13 mouse cellular contexts compared by ENCODE assay signal in the genomic region with DNA sequence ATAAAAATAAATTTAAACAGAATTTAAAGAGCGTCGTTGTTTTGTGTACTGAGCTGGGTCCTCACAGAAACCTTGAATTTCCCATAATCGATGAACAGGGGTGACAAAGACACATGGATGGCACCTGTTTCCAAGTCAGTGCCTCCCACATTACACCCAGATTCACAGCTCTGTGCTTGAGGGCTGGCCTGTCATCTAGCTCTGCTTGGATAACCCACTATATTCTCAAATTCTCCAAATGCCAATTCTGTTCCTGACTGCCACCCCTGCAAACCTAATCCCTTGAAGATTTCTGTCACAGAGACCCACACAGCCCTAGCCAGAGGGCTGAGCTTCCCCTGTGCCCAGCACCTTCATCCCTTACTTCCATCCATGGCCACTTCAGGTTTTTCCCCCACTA.
"Had no signal": no experiment of that assay in that cellular context is flagged by ENCODE, and none has a peak within 500 bp of the region (broad histone marks: within the 10 kb centered on the region; RNA-seq: fewer than 3 reads in every experiment).

No protein-coding gene starts in this region.

- H3K4me3 ChIP-seq: megakaryocyte, embryonic 14.5 days; midbrain, embryonic 13.5 days; midbrain, embryonic 15.5 days; neural tube, embryonic 12.5 days; stomach, embryonic 15.5 days had no signal

- H3K27ac ChIP-seq: liver, embryonic 14.5 days; midbrain, embryonic 13.5 days; midbrain, embryonic 15.5 days; neural tube, embryonic 12.5 days; stomach, embryonic 15.5 days; stomach, postnatal 0 days had no signal

- H3K4me1 ChIP-seq: midbrain, embryonic 13.5 days; midbrain, embryonic 15.5 days; neural tube, embryonic 12.5 days had no signal

- H3K36me3 ChIP-seq: midbrain, embryonic 13.5 days; midbrain, embryonic 15.5 days; neural tube, embryonic 12.5 days; stomach, embryonic 15.5 days had no signal

- H3K27me3 ChIP-seq: megakaryocyte, embryonic 14.5 days; midbrain, embryonic 13.5 days; midbrain, embryonic 15.5 days; neural tube, embryonic 12.5 days; stomach, embryonic 15.5 days had no signal

- DNase-seq: lung, adult 18-20 months; lung, embryonic 14.5 days; lung, postnatal 10 days; lung, postnatal 4 days; right cerebral cortex, postnatal 14 days; thymus, postnatal 25 days had no signal

- ATAC-seq: midbrain, embryonic 13.5 days; midbrain, embryonic 15.5 days had no signal
